16 mouse cellular contexts compared by ENCODE assay signal in the genomic region with DNA sequence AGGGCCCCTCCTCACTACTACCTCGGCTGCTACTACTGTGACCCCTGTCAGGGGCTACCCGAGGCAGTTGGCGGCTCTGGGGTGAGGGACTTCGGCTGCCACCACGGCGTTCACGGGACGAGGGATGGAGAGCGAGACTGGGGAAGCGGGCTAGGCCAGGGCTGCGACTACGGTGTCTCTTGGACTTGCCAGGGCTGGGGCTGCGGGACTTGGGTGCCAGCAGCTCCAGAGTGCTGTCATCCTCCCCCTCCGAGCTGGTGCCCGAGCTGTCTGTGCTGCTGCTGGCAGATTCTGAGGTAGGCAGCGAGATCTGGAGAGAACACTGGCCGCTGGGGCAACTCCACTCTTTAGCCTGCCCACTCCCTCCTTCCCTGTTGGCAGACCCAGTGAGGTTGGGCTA. TPM values are rescaled to one million over a fixed set of nuclear protein-coding genes. Genes with fewer than 3 reads are reported as not detected.
DNase-seq lines count a peak whose midpoint lies in the region; ATAC-seq and TF ChIP-seq lines count a peak whose summit lies in the region.
"Had no signal": no experiment of that assay in that cellular context is flagged by ENCODE, and none has a peak within 500 bp of the region (broad histone marks: within the 10 kb centered on the region; RNA-seq: fewer than 3 reads in every experiment).

No protein-coding gene starts in this region.

- H3K27ac ChIP-seq in kidney, embryonic 16.5 days (ENCODE audit: low read length) = no peak overlapping the region
- H3K27ac ChIP-seq in ES-Bruce4 (ENCODE audit: insufficient read depth, low read length) = no peak overlapping the region
- no peak overlapping the region for H3K27ac ChIP-seq in intestine, postnatal 0 days (ENCODE audit: low read depth, low read length)
- no peak overlapping the region for H3K27ac ChIP-seq in kidney, embryonic 15.5 days
- H3K27ac ChIP-seq: liver, embryonic 14.5 days; neural tube, embryonic 15.5 days had no signal

- 0 out of 2 replicates have a peak, but pooled peaks have one; percentile 8 for ATAC-seq in kidney, embryonic 16.5 days (ENCODE audit: low FRiP score, low TSS enrichment)
- ATAC-seq in intestine, postnatal 0 days = no peak
- no peak for ATAC-seq in kidney, embryonic 15.5 days (replicated peaks; ENCODE audit: low FRiP score)

- no peak overlapping the region for H3K4me2 ChIP-seq in kidney, embryonic 16.5 days (replicated peaks; ENCODE audit: low read depth, low read length)
- H3K4me2 ChIP-seq in intestine, postnatal 0 days (replicated peaks; ENCODE audit: low read depth) = no peak overlapping the region
- H3K4me2 ChIP-seq in kidney, embryonic 15.5 days = no peak overlapping the region
- H3K4me2 ChIP-seq: neural tube, embryonic 15.5 days had no signal

- no peak for TF ChIP-seq POLR2A in ES-Bruce4 (IDR thresholded peaks at IDR 0.05; ENCODE audit: insufficient read depth, low read length)

- H3K4me1 ChIP-seq in kidney, embryonic 16.5 days (ENCODE audit: insufficient read depth, low read length) = no peaks in the 10 kb centered on the region; the same call in 1 of the 2 replicates
- H3K4me1 ChIP-seq in ES-Bruce4 (ENCODE audit: control insufficient read depth, insufficient read depth, low read length) = no peaks in the 10 kb centered on the region
- no peaks in the 10 kb centered on the region for H3K4me1 ChIP-seq in intestine, postnatal 0 days (replicated peaks; ENCODE audit: control insufficient read depth, insufficient read depth, low read length)
- H3K4me1 ChIP-seq in kidney, embryonic 15.5 days = peaks cover 6% of the 10 kb centered on the region; the same call in 1 of the 2 replicates
- H3K4me1 ChIP-seq: neural tube, embryonic 15.5 days had no signal

- peak; percentile 38 for DNase-seq in cerebellum, adult 9-11 months
- DNase-seq in cerebellum, postnatal 4 days (ENCODE audit: low spot score in 2 of 2) = no peak
- no peak for DNase-seq in kidney, adult 18-20 months
- no peak for DNase-seq in left cerebral cortex, adult 11 months (ENCODE audit: low spot score)
- DNase-seq: cerebellum, adult 18-20 months; gastrocnemius, postnatal 36 days; kidney, adult 8-10 months; lung, postnatal 10 days; thymus, postnatal 4 days had no signal

- no peak for TF ChIP-seq CTCF in ES-Bruce4 (IDR thresholded peaks at IDR 0.05; ENCODE audit: low read depth, low read length)
- no peak for TF ChIP-seq CTCF in intestine, postnatal 0 days (IDR thresholded peaks at IDR 0.05; ENCODE audit: low read depth)

- H3K36me3 ChIP-seq in kidney, embryonic 16.5 days (ENCODE audit: insufficient read depth, low read length) = no peaks in the 10 kb centered on the region
- no peaks in the 10 kb centered on the region for H3K36me3 ChIP-seq in ES-Bruce4 (ENCODE audit: control insufficient read depth, insufficient read depth, low read length, poor library complexity, severe bottlenecking)
- no peaks in the 10 kb centered on the region for H3K36me3 ChIP-seq in intestine, postnatal 0 days (ENCODE audit: control insufficient read depth, insufficient read depth)
- no peaks in the 10 kb centered on the region for H3K36me3 ChIP-seq in kidney, embryonic 15.5 days
- H3K36me3 ChIP-seq: neural tube, embryonic 15.5 days had no signal

- H3K9ac ChIP-seq in kidney, embryonic 16.5 days (replicated peaks; ENCODE audit: low read length) = peak overlapping the region; percentile 12; the same call in 1 of the 2 replicates
- no peak overlapping the region for H3K9ac ChIP-seq in ES-Bruce4 (ENCODE audit: low read depth, poor library complexity, severe bottlenecking)
- 0 out of 2 replicates have a peak overlapping the region, but pooled peaks have one; percentile 22 for H3K9ac ChIP-seq in intestine, postnatal 0 days (ENCODE audit: low read depth, low read length)
- H3K9ac ChIP-seq in kidney, embryonic 15.5 days = no peak overlapping the region
- H3K9ac ChIP-seq: liver, embryonic 14.5 days; neural tube, embryonic 15.5 days had no signal

- TF ChIP-seq EP300 in ES-Bruce4 (IDR thresholded peaks at IDR 0.05; ENCODE audit: insufficient read depth, low read depth, low read length) = no peak

- H3K4me3 ChIP-seq in kidney, embryonic 16.5 days (ENCODE audit: low read length) = no peak overlapping the region
- H3K4me3 ChIP-seq in ES-Bruce4 (ENCODE audit: low read depth, low read length) = peak overlapping the region; percentile 13; the same call in 1 of the 2 replicates
- no peak overlapping the region for H3K4me3 ChIP-seq in intestine, postnatal 0 days (ENCODE audit: low read depth, low read length)
- no peak overlapping the region for H3K4me3 ChIP-seq in kidney, embryonic 15.5 days (replicated peaks)
- H3K4me3 ChIP-seq: megakaryocyte, embryonic 14.5 days; neural tube, embryonic 15.5 days had no signal

- 79% methylated on average over 17 of the region's 17 CpGs for WGBS in kidney, embryonic 16.5 days
- WGBS in intestine, postnatal 0 days = 84% methylated on average over 17 of the region's 17 CpGs
- WGBS in kidney, embryonic 15.5 days = 79% methylated on average over 17 of the region's 17 CpGs

- H3K9me3 ChIP-seq in kidney, embryonic 16.5 days (ENCODE audit: low read length) = no peaks in the 10 kb centered on the region
- H3K9me3 ChIP-seq in ES-Bruce4 (replicated peaks; ENCODE audit: control insufficient read depth, insufficient read depth, low read length, poor library complexity, severe bottlenecking) = no peaks in the 10 kb centered on the region
- H3K9me3 ChIP-seq in intestine, postnatal 0 days (ENCODE audit: control insufficient read depth) = no peaks in the 10 kb centered on the region
- H3K9me3 ChIP-seq in kidney, embryonic 15.5 days (replicated peaks) = no peaks in the 10 kb centered on the region
- H3K9me3 ChIP-seq: megakaryocyte, embryonic 14.5 days; neural tube, embryonic 15.5 days had no signal

- H3K27me3 ChIP-seq in kidney, embryonic 16.5 days (ENCODE audit: insufficient read depth, low read length) = no peaks in the 10 kb centered on the region
- no peaks in the 10 kb centered on the region for H3K27me3 ChIP-seq in ES-Bruce4 (ENCODE audit: control insufficient read depth, insufficient read depth, low read length, poor library complexity, severe bottlenecking)
- no peaks in the 10 kb centered on the region for H3K27me3 ChIP-seq in intestine, postnatal 0 days (replicated peaks; ENCODE audit: control insufficient read depth, insufficient read depth, low read length)
- H3K27me3 ChIP-seq in kidney, embryonic 15.5 days = no peaks in the 10 kb centered on the region
- H3K27me3 ChIP-seq: neural tube, embryonic 15.5 days had no signal

RNA-seq across cellular contexts. Expression of a gene that starts 6.8 kb away (rescaled TPM):
- 0.32 and 0.56 TPM in 2 replicates for polyA plus RNA-seq in kidney, embryonic 16.5 days (2015; fragmentation: Nextera tagmentation; extraction: Ambion mirVana)
- polyA plus RNA-seq in ES-Bruce4 (2011; ENCODE audit: insufficient read depth, insufficient read length, low read depth, missing spikeins) = 0.28 TPM in 1 of 2 replicates, not detected in the other
- polyA plus RNA-seq in intestine, postnatal 0 days (2015; fragmentation: Nextera tagmentation; extraction: Ambion mirVana) = 0.17 and 0.30 TPM in 2 replicates
- 0.44 and 0.60 TPM in 2 replicates for polyA plus RNA-seq in kidney, embryonic 15.5 days (2015; fragmentation: Nextera tagmentation; extraction: Ambion mirVana)

RNA-seq across cellular contexts. Expression of a gene that starts 9.8 kb away (rescaled TPM):
- polyA plus RNA-seq in kidney, embryonic 16.5 days (2015; fragmentation: Nextera tagmentation; extraction: Ambion mirVana) = 2.8 and 3.1 TPM in 2 replicates
- 0.22 TPM in 1 of 2 replicates, not detected in the other for polyA plus RNA-seq in ES-Bruce4 (2011; ENCODE audit: insufficient read depth, insufficient read length, low read depth, missing spikeins)
- polyA plus RNA-seq in intestine, postnatal 0 days (2015; fragmentation: Nextera tagmentation; extraction: Ambion mirVana) = 6.8 and 6.9 TPM in 2 replicates
- 1.4 and 2.0 TPM in 2 replicates for polyA plus RNA-seq in kidney, embryonic 15.5 days (2015; fragmentation: Nextera tagmentation; extraction: Ambion mirVana)

RNA-seq across cellular contexts. Expression of a gene that starts 19.6 kb away (rescaled TPM):
- polyA plus RNA-seq in kidney, embryonic 16.5 days (2015; fragmentation: Nextera tagmentation; extraction: Ambion mirVana) = 113 and 114 TPM in 2 replicates
- polyA plus RNA-seq in ES-Bruce4 (2011; ENCODE audit: insufficient read depth, insufficient read length, low read depth, missing spikeins) = 19.6 and 25.5 TPM in 2 replicates
- 283 and 284 TPM in 2 replicates for polyA plus RNA-seq in intestine, postnatal 0 days (2015; fragmentation: Nextera tagmentation; extraction: Ambion mirVana)
- 105 and 112 TPM in 2 replicates for polyA plus RNA-seq in kidney, embryonic 15.5 days (2015; fragmentation: Nextera tagmentation; extraction: Ambion mirVana)

RNA-seq across cellular contexts. Expression of a gene that starts 42.7 kb away (rescaled TPM):
- polyA plus RNA-seq in kidney, embryonic 16.5 days (2015; fragmentation: Nextera tagmentation; extraction: Ambion mirVana) = 45.5 and 47.0 TPM in 2 replicates
- polyA plus RNA-seq in ES-Bruce4 (2011; ENCODE audit: insufficient read depth, insufficient read length, low read depth, missing spikeins) = 20.4 and 21.4 TPM in 2 replicates
- 31.1 and 32.0 TPM in 2 replicates for polyA plus RNA-seq in intestine, postnatal 0 days (2015; fragmentation: Nextera tagmentation; extraction: Ambion mirVana)
- polyA plus RNA-seq in kidney, embryonic 15.5 days (2015; fragmentation: Nextera tagmentation; extraction: Ambion mirVana) = 35.5 and 37.0 TPM in 2 replicates

RNA-seq across cellular contexts. Expression of a gene that starts 45.6 kb away (rescaled TPM):
- 110 and 116 TPM in 2 replicates for polyA plus RNA-seq in kidney, embryonic 16.5 days (2015; fragmentation: Nextera tagmentation; extraction: Ambion mirVana)
- 79.4 and 80.7 TPM in 2 replicates for polyA plus RNA-seq in ES-Bruce4 (2011; ENCODE audit: insufficient read depth, insufficient read length, low read depth, missing spikeins)
- polyA plus RNA-seq in intestine, postnatal 0 days (2015; fragmentation: Nextera tagmentation; extraction: Ambion mirVana) = 75.1 and 82.9 TPM in 2 replicates
- polyA plus RNA-seq in kidney, embryonic 15.5 days (2015; fragmentation: Nextera tagmentation; extraction: Ambion mirVana) = 89.1 and 110 TPM in 2 replicates

Comparison
In these comparisons a context has a peak if more than half of its experiments do, and no peak if none do; other contexts are left out.
1. H3K9ac ChIP-seq: peak in kidney, embryonic 16.5 days (single experiment) and intestine, postnatal 0 days (single experiment); none in ES-Bruce4 (single experiment) and kidney, embryonic 15.5 days (single experiment).